Mouse (Mus musculus) gastrocnemius, adult 2 months (tissue): ENCODE data around the gene Ccdc125. TPM values are rescaled to one million over a fixed set of nuclear protein-coding genes. Genes with fewer than 3 reads are reported as not detected.
"Not testable (repeated sequence)": the region's sequence is repeated elsewhere in the genome, so short reads cannot be mapped to it uniquely, and the experiment has no call there.

Source experiments
- DNase-seq: peaks from one replicate; pipeline ENCODE4 v3.0.0; 2022
- H3K27ac ChIP-seq: fragments of 200-600 bp; 2 replicates; pipeline ENCODE4 v1.8.1; 2022; ENCODE audit warnings: mild to moderate bottlenecking
- H3K4me3 ChIP-seq: fragments of 200-600 bp; 2 replicates; pipeline ENCODE4 v1.8.1; 2022; ENCODE audit warnings: mild to moderate bottlenecking, moderate library complexity
- CTCF ChIP-seq: fragments of 200-600 bp; IDR thresholded peaks from 2 replicates; pipeline ENCODE4 v1.8.1; 2022; ENCODE audit warnings: antibody characterized with exemption, mild to moderate bottlenecking, moderate library complexity
- intact Hi-C: fragments of 180-260 bp; cut with DNase I; formaldehyde crosslinking; loops from one replicate; pipeline ENCODE4 v1.15.1; 2025
- total RNA-seq, 2 experiments: library from RNA; stranded (reverse); gene quantifications; 2 replicates each; pipeline ENCODE4 v1.2.3; 2021

Gene Ccdc125
- total RNA-seq, 2 experiments from 2014 or later = 0.15 to 0.17 TPM

DNA sequence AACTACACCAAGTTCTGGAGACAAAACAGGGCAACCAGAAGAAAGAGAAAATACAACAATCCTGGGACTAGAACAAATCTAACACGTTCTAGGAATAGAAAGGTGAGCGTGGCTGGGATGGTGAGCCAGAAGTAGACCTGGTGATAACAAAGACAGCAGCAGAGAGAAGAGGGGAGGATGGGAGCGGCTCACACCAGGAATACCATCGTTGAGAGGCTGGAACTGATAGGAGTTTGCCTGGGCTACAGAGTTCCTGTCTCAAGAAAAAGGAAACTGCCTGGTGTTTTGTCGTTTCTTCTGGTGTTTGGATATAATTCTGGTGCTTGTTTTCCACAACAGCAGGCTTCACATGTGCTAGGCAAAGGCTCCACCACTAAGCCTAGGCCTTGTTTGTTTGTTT, 58.6 kb downstream of the Ccdc125 start:
- TF ChIP-seq CTCF = no peak
- intact Hi-C loops = no loop called here
- DNase-seq = no peak
- Histone ChIP-seq H3K4me3 (no peak overlapping the region), H3K27ac (no peak overlapping the region)

DNA sequence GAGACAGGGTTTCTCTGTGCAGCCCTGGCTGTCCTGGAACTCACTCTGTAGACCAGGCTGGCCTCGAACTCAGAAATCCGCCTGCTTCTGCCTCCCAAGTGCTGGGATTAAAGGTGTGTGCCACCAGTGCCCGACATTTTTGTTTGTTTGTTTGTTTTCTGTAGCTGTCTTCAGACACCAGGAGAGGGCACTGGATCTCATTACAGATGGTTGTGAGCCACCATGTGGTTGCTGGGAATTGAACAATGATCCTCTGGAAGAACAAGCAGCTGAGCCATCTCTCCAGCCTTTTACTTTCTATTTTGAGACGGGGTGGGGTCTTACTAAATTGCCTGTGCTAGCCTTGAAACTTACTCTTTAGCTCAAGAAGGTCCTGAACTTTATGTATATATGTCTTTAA, 59.0 kb downstream of the Ccdc125 start:
- DNase-seq, H3K4me3 ChIP-seq, H3K27ac ChIP-seq, intact Hi-C loops: not testable (repeated sequence)

DNA sequence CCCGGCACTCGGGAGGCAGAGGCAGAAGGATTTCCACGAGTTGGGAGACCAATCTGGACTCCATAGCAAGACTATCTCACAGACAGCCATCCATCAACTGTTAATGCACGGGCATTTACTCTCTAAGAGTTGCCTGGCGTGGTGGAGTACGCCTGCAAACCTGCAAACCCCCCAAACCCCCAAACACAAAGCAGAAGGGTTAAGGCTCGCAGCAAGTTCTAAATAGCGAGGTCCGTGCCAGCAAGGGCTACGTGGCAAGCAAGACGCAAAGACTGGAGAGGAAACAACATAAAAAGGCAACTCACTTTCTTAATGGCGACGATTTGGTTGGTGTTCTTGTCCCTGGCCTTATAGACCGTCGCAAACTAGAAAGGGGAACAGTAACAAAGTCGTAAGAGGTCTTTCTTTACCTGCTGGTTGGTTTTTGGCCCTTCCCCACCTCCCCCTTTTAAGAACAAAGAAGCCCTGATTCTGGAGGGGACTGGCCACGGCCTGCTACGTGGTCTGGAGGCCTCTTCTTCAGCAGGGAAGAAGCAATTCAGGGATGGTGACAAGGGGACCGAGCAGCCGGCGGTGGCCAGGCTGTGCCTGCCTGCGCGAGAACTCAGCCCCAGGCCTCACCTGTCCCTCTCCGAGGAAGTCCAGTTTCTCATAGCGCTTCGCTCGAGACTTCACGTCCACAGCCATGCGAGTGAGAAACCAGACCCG, 60.8 kb downstream of the Ccdc125 start:
- intact Hi-C loops = loop anchor here (5.0 kb wide), 1 partner anchor 68 kb away; no protein-coding TSS in a partner anchor
- Histone ChIP-seq H3K4me3 (peak overlapping the region; percentile 90), H3K27ac (peak overlapping the region; percentile 94)
- no peak for TF ChIP-seq CTCF
- peak; percentile 24 for DNase-seq

DNA sequence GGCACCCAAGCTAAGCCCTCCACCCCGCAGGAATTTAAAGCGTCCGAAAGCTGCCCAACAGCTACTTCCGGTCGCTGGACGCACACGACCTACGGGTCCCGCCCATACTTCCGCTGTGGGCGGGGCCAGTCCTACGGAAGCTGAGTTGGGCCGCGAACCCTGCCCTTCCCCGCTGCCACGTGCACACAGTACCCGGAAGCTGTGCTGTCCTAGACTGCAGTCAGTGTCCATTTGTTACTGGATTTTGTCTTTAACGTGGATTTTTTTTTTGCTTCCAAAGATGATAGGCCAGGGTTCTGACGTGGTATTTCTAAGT, 61.3 kb downstream of the Ccdc125 start, which contains the start of gene Cdk7:
Gene Cdk7 (minus strand): TSS at position 79 of the 316 bp plus-strand sequence.
- no peak for TF ChIP-seq CTCF
- DNase-seq = peak; percentile 95
- H3K4me3 ChIP-seq = peak within 1 kb of the TSS; percentile 90
- peak within 1 kb of the TSS; percentile 94 for H3K27ac ChIP-seq
- intact Hi-C loops = loop anchor here (5.0 kb wide), 1 partner anchor 69 kb away; no protein-coding TSS in a partner anchor

DNA sequence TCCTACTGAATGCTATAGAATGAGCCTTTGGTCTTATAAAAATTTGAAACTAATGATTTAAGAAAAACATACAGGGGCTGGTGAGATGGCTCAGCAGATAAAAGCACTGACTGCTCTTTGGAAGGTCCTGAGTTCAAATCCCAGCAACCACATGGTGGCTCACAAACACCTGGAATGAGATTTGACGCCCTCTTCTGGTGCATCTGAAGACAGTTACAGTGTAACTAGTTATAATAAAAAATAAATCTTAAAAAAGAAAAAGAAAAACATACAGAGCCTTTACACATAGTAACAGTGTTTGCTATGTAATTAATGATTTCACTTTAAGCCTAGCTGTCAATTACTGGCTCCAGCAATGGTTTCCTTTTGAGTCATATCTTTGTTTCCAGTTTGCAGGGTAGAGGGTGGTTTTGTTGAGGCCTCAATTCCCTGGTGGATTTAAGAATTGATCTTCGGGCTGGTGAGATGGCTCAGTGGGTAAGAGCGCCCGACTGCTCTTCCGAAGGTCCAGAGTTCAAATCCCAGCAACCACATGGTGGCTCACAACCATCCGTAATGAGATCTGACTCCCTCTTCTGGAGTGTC, 62.0 kb downstream of the Ccdc125 start:
- H3K27ac ChIP-seq = peak overlapping the region; percentile 94
- DNase-seq = not testable (repeated sequence)
- intact Hi-C loops = loop anchor here (5.0 kb wide), 1 partner anchor 69 kb away; no protein-coding TSS in a partner anchor
- H3K4me3 ChIP-seq = peak overlapping the region; percentile 90

DNA sequence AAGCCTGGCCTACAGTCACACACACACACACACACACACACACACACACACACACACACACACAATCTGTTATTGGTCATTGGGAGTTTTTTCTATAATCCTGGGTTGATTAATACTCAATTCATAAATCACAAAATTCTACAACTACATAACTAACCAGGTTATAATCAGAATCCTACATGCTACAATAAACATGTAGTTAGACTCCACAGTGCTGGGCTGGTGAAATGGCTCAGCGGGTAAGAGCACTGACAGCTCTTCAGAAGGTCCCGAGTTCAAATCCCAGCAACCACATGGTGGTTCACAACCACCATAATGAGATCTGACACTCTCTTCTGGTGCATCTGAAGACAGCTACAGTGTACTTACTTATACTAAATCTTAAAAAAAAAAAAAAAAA, 63.2 kb downstream of the Ccdc125 start:
- H3K27ac ChIP-seq = no peak overlapping the region
- TF ChIP-seq CTCF = no peak
- H3K4me3 ChIP-seq = no peak overlapping the region
- no peak for DNase-seq
- intact Hi-C loops = loop anchor here (5.0 kb wide), 1 partner anchor 70 kb away; no protein-coding TSS in a partner anchor

DNA sequence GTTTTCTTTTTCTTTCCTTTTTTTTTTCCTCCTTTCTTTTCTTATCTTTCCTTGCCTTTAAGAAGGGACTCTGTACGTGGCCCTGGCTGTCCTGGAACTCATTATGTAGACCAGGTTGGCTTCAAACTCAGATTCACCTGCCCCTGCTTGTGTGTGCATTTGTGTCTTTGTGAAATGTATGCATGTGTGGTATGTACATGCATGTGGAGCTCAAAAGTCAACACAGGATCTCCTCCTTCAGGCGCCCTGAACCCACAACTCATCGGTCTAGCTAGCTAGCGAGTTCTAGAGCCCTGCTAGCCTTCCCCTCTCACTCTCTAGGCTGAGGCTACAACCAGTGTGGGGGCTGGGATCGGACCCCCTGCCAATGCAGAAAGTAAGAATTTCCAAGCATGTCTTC, 73.3 kb downstream of the Ccdc125 start:
- no peak for TF ChIP-seq CTCF
- intact Hi-C loops = loop anchor here (5.0 kb wide), 1 partner anchor 34 kb away; the partner anchor contains the start of gene Cenph
- H3K27ac ChIP-seq = peak overlapping the region; percentile 97
- DNase-seq = no peak
- H3K4me3 ChIP-seq = peak overlapping the region; percentile 100

DNA sequence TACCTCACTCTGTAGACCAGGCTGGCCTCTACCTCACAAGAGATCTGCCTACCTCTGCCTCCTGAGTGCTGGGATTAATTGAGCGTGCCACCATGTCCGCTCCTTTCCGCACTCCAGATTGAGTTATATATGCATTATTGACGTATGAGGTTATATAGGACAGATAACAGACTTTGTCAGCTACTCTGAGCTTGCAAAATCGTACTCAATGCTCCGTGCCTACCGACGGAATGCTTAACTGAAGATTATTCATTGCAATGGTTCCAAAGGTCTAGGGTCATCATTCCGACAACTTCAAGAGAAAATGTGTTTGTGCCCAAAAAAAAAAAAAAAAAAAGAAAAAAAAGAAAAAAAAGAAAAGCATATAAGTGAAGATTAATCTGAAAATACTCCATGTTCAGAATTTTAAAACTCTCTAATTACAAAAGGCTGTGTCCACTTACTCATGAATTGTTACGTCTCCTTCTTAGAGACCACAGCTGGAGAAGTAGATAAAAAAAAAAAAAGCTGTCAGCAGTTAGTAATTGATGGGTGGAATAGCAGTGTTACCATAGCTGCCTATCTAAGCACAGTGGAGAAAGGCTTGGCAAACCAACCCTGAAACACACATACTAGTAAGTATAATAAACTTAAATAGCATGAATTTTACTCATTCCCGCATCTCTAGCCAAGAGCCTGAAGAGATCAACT, 74.0 kb downstream of the Ccdc125 start:
- intact Hi-C loops = loop anchor here (2.0 to 5.0 kb wide), 2 partner anchors 34 to 89 kb away; partner anchors contain the start of genes Cenph and Slc30a5
- peak overlapping the region; percentile 97 for H3K27ac ChIP-seq
- no peak for TF ChIP-seq CTCF
- no peak for DNase-seq
- H3K4me3 ChIP-seq = peak overlapping the region; percentile 100

DNA sequence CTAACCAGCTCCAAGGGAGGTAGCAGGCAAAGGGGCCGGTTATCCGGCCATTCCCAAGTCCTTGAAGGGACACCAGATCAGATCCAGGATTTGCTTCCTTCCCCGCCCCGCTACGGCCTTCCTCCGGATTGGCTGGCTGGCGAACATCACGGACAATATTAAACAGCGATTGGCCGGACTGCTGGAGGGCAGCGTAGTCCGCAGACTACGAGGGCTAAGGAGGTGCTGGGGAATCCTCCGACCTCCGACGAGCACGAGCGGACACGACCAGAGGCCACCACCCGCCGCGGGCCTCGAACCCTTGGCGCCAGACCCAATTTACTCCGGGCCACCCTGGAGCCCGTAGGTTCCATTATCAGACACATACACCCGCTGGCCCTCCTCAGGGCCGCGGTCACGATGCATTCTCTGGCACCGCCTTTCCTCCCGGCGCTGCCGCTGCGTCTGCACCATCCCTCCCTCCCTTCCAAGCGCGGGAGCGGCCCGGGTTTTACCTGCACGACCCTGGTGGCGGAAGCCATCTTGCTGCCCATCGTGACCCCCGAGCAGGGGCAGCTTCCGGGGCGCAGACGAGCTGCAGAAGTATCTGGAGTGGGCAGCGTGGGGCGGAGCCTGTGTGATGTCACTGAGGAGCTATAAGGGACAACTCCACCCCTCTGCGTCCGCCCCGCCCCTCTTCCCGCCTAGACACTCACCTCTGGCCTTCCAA, 74.7 kb downstream of the Ccdc125 start, which contains the start of gene Mrps36:
Gene Mrps36 (minus strand): TSS at position 624 of the 709 bp plus-strand sequence.
- TF ChIP-seq CTCF = 0 out of 2 replicates have a peak, but pooled peaks have one; percentile 5
- peak; percentile 96 for DNase-seq
- Histone ChIP-seq H3K4me3 (peak within 1 kb of the TSS; percentile 100), H3K27ac (peak within 1 kb of the TSS; percentile 97)
- intact Hi-C loops = loop anchor here (2.0 to 5.0 kb wide), 2 partner anchors 33 to 89 kb away; partner anchors contain the start of genes Cenph and Slc30a5

DNA sequence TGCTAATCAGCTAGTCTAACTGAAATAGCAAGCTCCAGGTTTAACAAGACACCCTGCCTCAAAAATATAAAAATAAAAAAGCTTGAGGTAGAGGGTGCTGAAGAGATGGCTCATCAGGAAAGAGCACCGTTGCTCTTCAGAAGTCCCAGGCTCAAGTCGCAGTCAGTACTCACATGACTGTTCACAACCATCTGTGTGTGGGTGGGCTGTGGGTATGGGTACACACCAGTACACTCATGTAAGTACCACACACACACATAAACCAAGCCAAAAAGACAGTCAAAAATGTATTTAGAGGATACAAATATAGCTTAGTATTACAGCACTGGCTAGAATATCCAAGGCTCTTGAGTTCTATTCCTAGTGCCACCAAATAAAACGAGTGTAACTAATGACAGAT, 76.6 kb downstream of the Ccdc125 start:
- H3K4me3 ChIP-seq = no peak overlapping the region
- no peak for TF ChIP-seq CTCF
- no peak overlapping the region for H3K27ac ChIP-seq
- intact Hi-C loops = no loop called here
- no peak for DNase-seq

Other genes starting within 250 kb of the Ccdc125 start
- gene Naip1, start 216.8 kb upstream of the Ccdc125 start, total RNA-seq = not detected
- gene Gtf2h2, start 177.1 kb upstream of the Ccdc125 start, total RNA-seq = 10 to 100 TPM; 20.7 to 22.4 TPM
- gene Ocln, start 117.0 kb upstream of the Ccdc125 start, total RNA-seq = under 1 TPM in 1 of 2 experiments, not detected in 1; 0.15 TPM
- under 1 TPM; 0.51 to 0.64 TPM for gene Marveld2, start 52.7 kb upstream of the Ccdc125 start, total RNA-seq
- 10 to 100 TPM; 67.2 to 80.7 TPM for gene Ak6, start 18.7 kb upstream of the Ccdc125 start, total RNA-seq
- gene Rad17, start 18.7 kb upstream of the Ccdc125 start, total RNA-seq = 10 to 100 TPM; 11.4 to 13.7 TPM
- gene Taf9, start 18.1 kb upstream of the Ccdc125 start, total RNA-seq = 1 to 10 TPM in 1 of 2 experiments, under 1 TPM in 1; 0.56 to 7.4 TPM
- gene Cdk7, start 61.2 kb downstream of the Ccdc125 start, total RNA-seq = 10 to 100 TPM; 11.5 to 13.6 TPM
- 100 to 1,000 TPM; 118 to 180 TPM for gene Mrps36, start 74.9 kb downstream of the Ccdc125 start, total RNA-seq
- not detected for gene Cenph, start 106.2 kb downstream of the Ccdc125 start, total RNA-seq
- gene Ccnb1, start 116.9 kb downstream of the Ccdc125 start, total RNA-seq = not detected
- gene Slc30a5, start 163.7 kb downstream of the Ccdc125 start, total RNA-seq = 10 to 100 TPM in 1 of 2 experiments, 1 to 10 TPM in 1; 9.1 to 13.6 TPM